Mouse (Mus musculus) stomach, embryonic 16.5 days (tissue): Measurements from ENCODE around the gene Pou2f2. TPM values are rescaled to one million over a fixed set of nuclear protein-coding genes. Genes with fewer than 3 reads are reported as not detected.

ENCODE experiments used
- ATAC-seq: fragments of 200-750 bp; cut with Nextera tagmentation; 2 replicates; pipeline ENCODE4 v1.8.0; 2017; ENCODE audit warnings: moderate number of reproducible peaks, moderate TSS enrichment; ENCODE audit not compliant: insufficient read depth, low FRiP score
- H3K27ac ChIP-seq: fragments of 300-500 bp; sonication (generic); 2 replicates; pipeline ENCODE4 v1.5.1; 2014; ENCODE audit warnings: low read length
- H3K27me3 ChIP-seq: fragments of 300-500 bp; sonication (generic); 2 replicates; pipeline ENCODE4 v1.6.1; 2014; ENCODE audit warnings: low read length, control low read depth, mixed read lengths; ENCODE audit not compliant: control insufficient read depth, insufficient read depth
- H3K36me3 ChIP-seq: fragments of 300-500 bp; sonication (generic); 2 replicates; pipeline ENCODE4 v1.6.1; 2014; ENCODE audit warnings: low read length; ENCODE audit not compliant: control insufficient read depth, insufficient read depth
- H3K4me1 ChIP-seq: fragments of 300-500 bp; sonication (generic); 2 replicates; pipeline ENCODE4 v1.6.1; 2014; ENCODE audit warnings: low read length, control low read depth, mixed read lengths; ENCODE audit not compliant: control insufficient read depth, insufficient read depth
- H3K4me2 ChIP-seq: fragments of 300-500 bp; sonication (generic); 2 replicates; pipeline ENCODE4 v1.6.1; 2014; ENCODE audit warnings: low read depth, low read length, mixed read lengths
- H3K4me3 ChIP-seq: fragments of 300-500 bp; sonication (generic); replicated peaks from 2 replicates; pipeline ENCODE4 v1.5.1; 2014; ENCODE audit warnings: mild to moderate bottlenecking, low read length
- H3K9ac ChIP-seq: fragments of 300-500 bp; sonication (generic); 2 replicates; pipeline ENCODE4 v1.6.1; 2014; ENCODE audit warnings: low read length
- H3K9me3 ChIP-seq: fragments of 300-500 bp; sonication (generic); replicated peaks from 2 replicates; pipeline ENCODE4 v1.6.1; 2016; ENCODE audit warnings: low read length, control low read depth; ENCODE audit not compliant: control insufficient read depth
- whole genome bisulfite sequencing: fragments of 180-500 bp; shearing (Covaris S2); extraction: QIAGEN DNeasy Blood & Tissue Kit; methylation state at CpG from one replicate; pipeline ENCODE4 v1.1.7; 2014; 5-methylcytosine and 5-hydroxymethylcytosine counted together
- polyA plus RNA-seq: library from polyadenylated mRNA; unstranded; fragments of >200 nt; fragmentation: Nextera tagmentation; extraction: Ambion mirVana; gene quantifications from 2 replicates; pipeline ENCODE4 v1.2.1, GENCODE M21; 2015

Gene Pou2f2
- polyA plus RNA-seq, 1 experiment from 2014 or later = 1.4 TPM

GRCm38 (mm10) chr7:25181331-25181790 is 1.8 kb upstream of the Pou2f2 start:
- peaks cover 78% of the 10 kb centered on the region for H3K27me3 ChIP-seq
- 0 out of 2 replicates have a peak overlapping the region, but pooled peaks have one; percentile 15 for H3K4me2 ChIP-seq
- 1% methylated on average over 15 of the region's 15 CpGs for WGBS
- H3K9ac ChIP-seq = no peak overlapping the region
- H3K4me1 ChIP-seq = peaks cover 16% of the 10 kb centered on the region
- no peak overlapping the region for H3K4me3 ChIP-seq
- H3K9me3 ChIP-seq = no peaks in the 10 kb centered on the region
- no peak overlapping the region for H3K27ac ChIP-seq
- H3K36me3 ChIP-seq = no peaks in the 10 kb centered on the region
- peak; percentile 31; the same call in 1 of the 2 replicates for ATAC-seq

DNA sequence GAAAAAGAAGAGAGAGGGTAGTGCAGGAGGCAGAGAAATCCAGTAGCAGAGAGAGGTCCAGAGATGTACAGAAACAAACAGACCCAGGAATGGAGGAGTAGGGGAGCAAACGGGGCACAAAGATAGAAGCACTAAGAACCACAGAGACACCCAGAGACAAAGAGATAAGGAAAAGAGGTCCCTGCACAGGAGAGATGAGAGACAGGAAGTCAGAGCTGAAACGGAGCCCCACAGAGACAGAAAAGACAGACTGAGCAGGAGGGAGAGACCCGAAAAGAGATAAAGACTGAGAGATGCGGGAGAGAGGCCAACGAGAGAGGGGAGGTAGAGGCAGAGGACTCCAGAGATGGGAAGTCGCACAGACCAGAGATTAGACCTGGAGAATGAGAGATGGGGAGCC is 986 bp upstream of the Pou2f2 start:
- Histone ChIP-seq H3K9ac (no peak overlapping the region), H3K27me3 (peaks cover 85% of the 10 kb centered on the region), H3K9me3 (no peaks in the 10 kb centered on the region), H3K36me3 (no peaks in the 10 kb centered on the region), H3K4me2 (no peak overlapping the region), H3K27ac (no peak overlapping the region), H3K4me3 (no peak overlapping the region), H3K4me1 (peaks cover 16% of the 10 kb centered on the region)
- no peak for ATAC-seq
- 6% methylated on average over 6 of the region's 6 CpGs for WGBS

DNA sequence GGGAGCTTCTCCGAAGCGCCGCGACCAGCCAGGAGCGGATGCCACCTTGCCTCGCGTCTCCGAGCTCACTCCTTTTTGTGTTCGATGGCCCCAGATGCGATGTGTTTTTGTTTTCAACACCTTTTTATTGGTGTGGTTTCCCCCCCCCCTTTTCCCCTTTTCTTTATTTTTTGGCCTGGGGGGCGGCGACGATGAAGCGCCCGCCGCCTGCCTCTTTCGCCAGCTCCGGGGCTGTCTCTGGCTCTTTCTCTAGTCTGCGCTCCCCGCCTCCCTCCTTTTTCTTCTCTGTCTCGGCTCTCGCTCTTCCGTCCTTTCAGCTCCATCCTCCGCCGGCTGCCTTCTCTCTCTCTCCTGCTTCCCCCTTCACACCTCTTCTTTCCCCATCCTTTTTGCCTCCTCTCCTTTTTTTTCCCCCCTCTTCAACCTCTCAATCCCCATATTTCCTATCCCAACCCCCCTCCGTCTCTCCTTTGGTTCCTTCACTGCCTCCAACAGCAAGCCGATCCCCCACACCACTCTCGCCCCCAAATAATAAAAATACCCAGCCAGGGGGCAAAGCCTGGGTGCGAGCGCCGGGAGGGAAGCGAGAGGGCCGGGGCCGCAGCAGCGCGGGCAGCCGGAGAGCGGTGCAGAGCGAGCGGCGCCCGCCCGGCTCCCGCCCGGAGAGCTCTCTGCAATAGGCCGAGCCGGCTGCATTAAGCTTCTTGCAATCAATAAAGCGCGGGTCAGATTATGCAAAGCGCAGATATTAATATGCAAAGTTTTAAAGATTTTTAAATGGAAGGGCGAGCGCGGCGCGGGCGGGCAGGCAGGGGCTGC is 530 bp downstream of the Pou2f2 start:
- Histone ChIP-seq H3K27me3 (peaks cover 85% of the 10 kb centered on the region), H3K4me1 (peaks cover 16% of the 10 kb centered on the region), H3K4me3 (peak overlapping the region; percentile 51), H3K27ac (no peak overlapping the region), H3K9ac (peak overlapping the region; percentile 60), H3K4me2 (peak overlapping the region; percentile 85), H3K36me3 (no peaks in the 10 kb centered on the region), H3K9me3 (no peaks in the 10 kb centered on the region)
- ATAC-seq = peak; percentile 53; the same call in 1 of the 2 replicates
- WGBS = under 1% methylated on average over 56 of the region's 56 CpGs

DNA sequence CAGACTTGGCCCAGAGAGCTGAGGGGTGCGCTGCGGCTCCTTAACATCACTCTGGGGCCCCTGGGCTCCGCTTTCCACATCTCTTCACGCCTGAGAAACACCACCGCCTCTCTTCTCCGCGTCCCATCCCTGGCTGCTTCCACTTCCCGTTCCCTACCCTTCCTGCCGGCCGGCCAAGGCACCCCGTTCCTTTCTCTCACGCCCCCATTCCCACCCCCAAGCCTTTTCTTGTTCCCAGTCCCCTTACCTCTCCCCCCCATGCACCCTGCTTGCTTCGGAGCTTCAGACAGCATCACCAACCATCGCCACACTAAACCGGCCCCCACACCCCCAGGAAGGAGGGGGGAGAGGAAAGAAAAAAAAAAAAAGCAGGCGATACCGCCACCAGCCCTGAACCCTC is 1.2 kb downstream of the Pou2f2 start:
- H3K27me3 ChIP-seq = peaks cover 79% of the 10 kb centered on the region
- WGBS = 5% methylated on average over 17 of the region's 17 CpGs
- ATAC-seq = no peak

GRCm38 (mm10) chr7:25174343-25174742 is 5.2 kb downstream of the Pou2f2 start:
- Histone ChIP-seq H3K4me2 (no peak overlapping the region), H3K4me3 (no peak overlapping the region), H3K9ac (no peak overlapping the region), H3K4me1 (peaks cover 11% of the 10 kb centered on the region), H3K27me3 (peaks cover 39% of the 10 kb centered on the region), H3K36me3 (no peaks in the 10 kb centered on the region), H3K9me3 (no peaks in the 10 kb centered on the region), H3K27ac (no peak overlapping the region)
- WGBS = 57% methylated on average over 11 of the region's 11 CpGs
- no peak for ATAC-seq

More for the DNA sequence above, 1.2 kb downstream of the Pou2f2 start:
- peaks cover 16% of the 10 kb centered on the region for H3K4me1 ChIP-seq
- H3K4me2 ChIP-seq = peak overlapping the region; percentile 85
- peak overlapping the region; percentile 51 for H3K4me3 ChIP-seq
- H3K36me3 ChIP-seq = no peaks in the 10 kb centered on the region
- H3K9me3 ChIP-seq = no peaks in the 10 kb centered on the region
- H3K9ac ChIP-seq = no peak overlapping the region; the same call in 1 of the 2 replicates
- no peak overlapping the region for H3K27ac ChIP-seq

DNA sequence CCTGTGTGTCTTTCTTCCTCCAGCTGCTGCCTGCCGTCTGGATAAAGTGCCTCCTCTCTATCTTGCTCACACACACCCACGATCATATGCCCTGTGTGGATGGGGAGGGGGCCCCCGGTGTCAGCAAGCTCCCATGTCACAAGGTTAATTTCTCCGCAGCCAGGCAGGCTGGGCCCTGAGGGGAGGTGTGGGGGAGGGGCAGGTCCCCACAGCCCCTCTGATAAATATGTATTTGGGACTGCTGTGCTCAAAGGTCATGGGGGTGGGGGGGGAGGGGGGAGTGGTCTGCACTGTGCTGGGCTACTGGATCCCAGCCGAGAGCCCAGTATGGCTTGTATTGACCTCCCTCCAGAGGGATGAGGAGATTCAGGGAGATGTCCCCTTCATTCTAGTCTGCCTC is 6.9 kb downstream of the Pou2f2 start:
- H3K9ac ChIP-seq = no peak overlapping the region
- no peak for ATAC-seq
- no peak overlapping the region for H3K4me2 ChIP-seq
- H3K27me3 ChIP-seq = peaks cover 24% of the 10 kb centered on the region
- no peak overlapping the region for H3K27ac ChIP-seq
- no peaks in the 10 kb centered on the region for H3K36me3 ChIP-seq
- H3K4me1 ChIP-seq = no peaks in the 10 kb centered on the region
- WGBS = 13% methylated on average over 5 of the region's 5 CpGs
- H3K4me3 ChIP-seq = no peak overlapping the region
- no peaks in the 10 kb centered on the region for H3K9me3 ChIP-seq

DNA sequence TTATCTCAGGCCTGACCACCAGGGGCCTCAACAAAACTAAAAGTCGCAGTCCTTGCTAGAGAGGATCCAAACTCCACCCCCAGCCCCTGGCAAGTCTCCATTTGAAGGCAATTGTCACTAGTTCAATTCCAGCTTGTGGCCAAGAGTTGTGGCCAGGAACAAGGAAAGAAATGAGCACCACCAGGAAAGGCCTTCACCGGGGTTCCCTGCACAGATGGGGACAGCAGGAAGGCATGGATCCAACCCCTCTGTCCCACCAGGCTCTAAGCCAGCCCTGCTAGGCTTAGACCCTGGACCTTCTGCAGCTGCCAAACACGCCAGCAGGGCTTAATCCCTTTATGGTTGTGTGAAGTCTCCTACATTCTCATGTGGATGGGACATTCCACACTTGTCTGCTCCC is 8.9 kb downstream of the Pou2f2 start:
- Histone ChIP-seq H3K27me3 (peaks cover 5% of the 10 kb centered on the region), H3K36me3 (no peaks in the 10 kb centered on the region), H3K4me1 (no peaks in the 10 kb centered on the region), H3K9ac (no peak overlapping the region), H3K9me3 (no peaks in the 10 kb centered on the region), H3K4me2 (no peak overlapping the region), H3K4me3 (no peak overlapping the region), H3K27ac (no peak overlapping the region)
- WGBS = 26% methylated on average over 3 of the region's 3 CpGs
- no peak for ATAC-seq

- Histone ChIP-seq H3K4me2 (no peak overlapping the region), H3K27me3 (peaks cover 2% of the 10 kb centered on the region; the same call in 1 of the 2 replicates), H3K27ac (no peak overlapping the region), H3K4me1 (no peaks in the 10 kb centered on the region), H3K9ac (no peak overlapping the region), H3K36me3 (no peaks in the 10 kb centered on the region), H3K4me3 (no peak overlapping the region), H3K9me3 (no peaks in the 10 kb centered on the region)
- WGBS = 64% methylated on average over 5 of the region's 5 CpGs
- no peak for ATAC-seq
These were observed 13.4 kb downstream of the Pou2f2 start for GRCm38 (mm10) chr7:25166106-25166505.

DNA sequence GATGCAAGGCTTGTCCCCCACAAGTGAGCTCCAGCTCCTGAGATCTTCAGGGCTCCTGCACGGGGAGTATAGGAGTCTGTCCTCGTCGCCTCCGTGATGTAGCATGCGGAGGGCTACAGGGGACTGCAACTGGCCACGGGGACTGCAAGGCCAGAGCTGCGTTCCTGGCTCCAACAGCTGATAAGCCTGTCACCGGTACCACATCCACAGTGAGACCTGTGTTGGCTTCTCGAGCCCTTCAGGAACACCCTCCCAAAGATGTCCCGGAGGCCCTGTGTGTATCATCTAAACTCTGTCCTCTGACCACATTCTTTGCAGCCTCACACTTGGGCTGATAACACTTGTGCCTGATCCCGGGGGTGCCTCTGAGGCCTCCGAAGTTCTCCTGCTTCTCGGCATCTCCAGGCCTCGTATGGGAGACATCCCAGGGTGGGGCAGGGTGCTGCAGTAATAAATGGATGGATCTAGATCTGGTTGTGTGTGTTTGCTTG is 23.3 kb downstream of the Pou2f2 start:
- Histone ChIP-seq H3K27ac (no peak overlapping the region), H3K9me3 (no peaks in the 10 kb centered on the region), H3K9ac (no peak overlapping the region), H3K4me3 (no peak overlapping the region), H3K27me3 (peaks cover 5% of the 10 kb centered on the region; the same call in 1 of the 2 replicates), H3K36me3 (no peaks in the 10 kb centered on the region), H3K4me1 (peaks cover 8% of the 10 kb centered on the region; the same call in 1 of the 2 replicates), H3K4me2 (peak overlapping the region; percentile 40; the same call in 1 of the 2 replicates)
- WGBS = 23% methylated on average over 14 of the region's 14 CpGs
- no peak for ATAC-seq
